Mouse (Mus musculus) myocyte (in vitro differentiated cells): ENCODE results near the gene Rpl23a. TPM values are rescaled to one million over a fixed set of nuclear protein-coding genes. Genes with fewer than 3 reads are reported as not detected.

ENCODE experiments used
- H3K27me3 ChIP-seq: one replicate; pipeline ENCODE4 v1.6.1; 2011; ENCODE audit not compliant: control insufficient read depth, insufficient read depth, insufficient read length
- H3K36me3 ChIP-seq: one replicate; pipeline ENCODE4 v1.6.1; 2011; ENCODE audit not compliant: control insufficient read depth, insufficient read depth
- H3K4me2 ChIP-seq: one replicate; pipeline ENCODE4 v1.6.1; 2011; ENCODE audit warnings: low read depth, control low read depth
- H3K4me3 ChIP-seq: one replicate; pipeline ENCODE4 v1.5.1; 2011; ENCODE audit warnings: mild to moderate bottlenecking, control low read depth, moderate library complexity
- H3K79me2 ChIP-seq: one replicate; pipeline ENCODE4 v1.6.1; 2011; ENCODE audit not compliant: control insufficient read depth, insufficient read depth
- H3ac ChIP-seq: one replicate; pipeline ENCODE4 v1.6.1; 2011; ENCODE audit not compliant: control insufficient read depth, insufficient read length
- CEBPB ChIP-seq: IDR thresholded peaks from 2 replicates; pipeline ENCODE4 v1.6.1; 2011; ENCODE audit warnings: mild to moderate bottlenecking, moderate library complexity; ENCODE audit not compliant: poor library complexity, insufficient read depth, severe bottlenecking
- E2F4 ChIP-seq: IDR thresholded peaks from one replicate; pipeline ENCODE4 v1.6.1; 2011; ENCODE audit warnings: mild to moderate bottlenecking, control low read depth, moderate library complexity; ENCODE audit not compliant: insufficient read depth
- MAX ChIP-seq: IDR thresholded peaks from one replicate; pipeline ENCODE4 v1.6.1; 2011; ENCODE audit warnings: low read depth, mild to moderate bottlenecking, control low read depth
- MYOD1 ChIP-seq, 3 experiments: IDR thresholded peaks; one replicate each; pipeline ENCODE4 v1.6.1; 2011; ENCODE audit warnings: control low read depth in 2 of 3, low read depth in 2 of 3, mild to moderate bottlenecking in 2 of 3, moderate library complexity in 1 of 3; ENCODE audit not compliant: insufficient read length in 2 of 3, control insufficient read depth in 1 of 3
- MYOG ChIP-seq, 3 experiments: IDR thresholded peaks; one replicate each; pipeline ENCODE4 v1.6.1; 2011; ENCODE audit warnings: control low read depth in 2 of 3, low read depth in 2 of 3, mild to moderate bottlenecking in 2 of 3; ENCODE audit not compliant: insufficient read length in 2 of 3, control insufficient read depth in 1 of 3, insufficient read depth in 1 of 3
- POLR2A ChIP-seq: IDR thresholded peaks from one replicate; pipeline ENCODE4 v1.6.1; 2011; ENCODE audit warnings: low read depth, mild to moderate bottlenecking, control low read depth, moderate library complexity; ENCODE audit not compliant: insufficient read length
- POLR2AphosphoS2 ChIP-seq: IDR thresholded peaks from one replicate; pipeline ENCODE4 v1.6.1; 2011; ENCODE audit warnings: low read depth, control low read depth; ENCODE audit not compliant: insufficient read length
- REST ChIP-seq: IDR thresholded peaks from one replicate; pipeline ENCODE4 v1.6.1; 2011; ENCODE audit warnings: mild to moderate bottlenecking, control low read depth, moderate library complexity; ENCODE audit not compliant: insufficient read depth, insufficient read length
- SRF ChIP-seq: IDR thresholded peaks from one replicate; pipeline ENCODE4 v1.6.1; 2011; ENCODE audit warnings: low read depth; ENCODE audit not compliant: control insufficient read depth, insufficient read length
- TCF12 ChIP-seq: IDR thresholded peaks from one replicate; pipeline ENCODE4 v1.6.1; 2011; ENCODE audit warnings: mild to moderate bottlenecking, control low read depth; ENCODE audit not compliant: poor library complexity, insufficient read depth, severe bottlenecking
- TCF3 ChIP-seq: IDR thresholded peaks from one replicate; pipeline ENCODE4 v1.6.1; 2011; ENCODE audit warnings: low read depth, control low read depth; ENCODE audit not compliant: insufficient read length
- USF1 ChIP-seq: IDR thresholded peaks from one replicate; pipeline ENCODE4 v1.6.1; 2011; ENCODE audit warnings: low read depth, mild to moderate bottlenecking, control low read depth, moderate library complexity
- polyA plus RNA-seq: library from polyadenylated mRNA; unstranded; fragments of >200 nt; fragmentation: generic; extraction: Trizol; gene quantifications from one replicate; pipeline ENCODE4 v1.2.1, GENCODE M21; 2012; ENCODE audit warnings: missing spikeins

Rpl23a gene
- polyA plus RNA-seq, 1 experiment = 3,571 TPM

- H3K79me2 ChIP-seq = peaks cover 92% of the 10 kb centered on the region
- H3K27me3 ChIP-seq = no peaks in the 10 kb centered on the region
- H3ac ChIP-seq = no peak overlapping the region
- no peak overlapping the region for H3K4me2 ChIP-seq
- H3K4me3 ChIP-seq = no peak overlapping the region
- H3K36me3 ChIP-seq = peaks cover 4% of the 10 kb centered on the region
- TF ChIP-seq MYOG (IDR thresholded peaks at IDR 0.05; ENCODE audit: control insufficient read depth in 1 of 3, insufficient read depth in 1 of 3, insufficient read length in 2 of 3, low read depth in 2 of 3) (no peak), USF1 (no peak), POLR2A (no peak), MAX (no peak), E2F4 (no peak), SRF (no peak), CEBPB (no peak), TCF12 (no peak), POLR2AphosphoS2 (no peak), TCF3 (no peak), MYOD1 (IDR thresholded peaks at IDR 0.05; ENCODE audit: control insufficient read depth in 1 of 3, insufficient read length in 2 of 3, low read depth in 2 of 3) (no peak), REST (no peak)
Observed at GRCm38 (mm10) chr11:78133915-78134314, 49.5 kb downstream of the Rpl23a start.

Other genes with a start within 250 kb of the Rpl23a start
- 22.2 TPM for gene Phf12, start 200.8 kb downstream of the Rpl23a start, polyA plus RNA-seq
- 10.0 TPM for gene Dhrs13, start 151.3 kb downstream of the Rpl23a start, polyA plus RNA-seq
- gene Flot2, start 145.7 kb downstream of the Rpl23a start, polyA plus RNA-seq = 78.8 TPM
- 24.6 TPM for gene Eral1, start 103.2 kb downstream of the Rpl23a start, polyA plus RNA-seq
- 16.1 TPM for gene Fam222b, start 88.9 kb downstream of the Rpl23a start, polyA plus RNA-seq
- 206 TPM for gene Traf4, start 18.0 kb downstream of the Rpl23a start, polyA plus RNA-seq
- gene Nek8, start 6.9 kb downstream of the Rpl23a start, polyA plus RNA-seq = 9.6 TPM
- gene Tlcd1, start 6.9 kb downstream of the Rpl23a start, polyA plus RNA-seq = 17.4 TPM
- gene Rab34, start 4.8 kb upstream of the Rpl23a start, polyA plus RNA-seq = 88.8 TPM
- 0.14 TPM for gene Proca1, start 9.8 kb upstream of the Rpl23a start, polyA plus RNA-seq
- 98.6 TPM for gene Sdf2, start 62.2 kb upstream of the Rpl23a start, polyA plus RNA-seq
- gene Supt6, start 62.4 kb upstream of the Rpl23a start, polyA plus RNA-seq = 42.3 TPM
- gene 2610507B11Rik, start 78.2 kb upstream of the Rpl23a start, polyA plus RNA-seq = 65.8 TPM
- gene BC030499, start 107.3 kb upstream of the Rpl23a start, polyA plus RNA-seq = 0.20 TPM
- 19.2 TPM for gene Spag5, start 117.9 kb upstream of the Rpl23a start, polyA plus RNA-seq
- 1.7 TPM for gene Aldoc, start 139.4 kb upstream of the Rpl23a start, polyA plus RNA-seq
- 50.2 TPM for gene Pigs, start 144.8 kb upstream of the Rpl23a start, polyA plus RNA-seq
- 24.8 TPM for gene Unc119, start 159.9 kb upstream of the Rpl23a start, polyA plus RNA-seq
- gene Foxn1, start 203.0 kb upstream of the Rpl23a start, polyA plus RNA-seq = 0.01 TPM
- 0.01 TPM for gene Slc13a2, start 238.6 kb upstream of the Rpl23a start, polyA plus RNA-seq